Mouse (Mus musculus) CH12.LX (cell line): ENCODE results near the gene Vegfb.

Experiments
- CHD1 ChIP-seq: IDR thresholded peaks from 2 replicates; pipeline ENCODE4 v1.6.1; 2012; ENCODE audit warnings: low read depth, low read length, improper control_type of control experiment, inconsistent platforms
- CTCF ChIP-seq, 2 experiments: IDR thresholded peaks in 1 of 2; conservative IDR thresholded peaks in 1 of 2; 2 replicates each; pipeline ENCODE4 v1.5.1; 2011 to 2012; ENCODE audit warnings: low read depth in 2 of 2, low read length in 2 of 2, improper control_type of control experiment in 1 of 2, inconsistent platforms in 1 of 2, mild to moderate bottlenecking in 1 of 2, moderate library complexity in 1 of 2
- JUND ChIP-seq: conservative IDR thresholded peaks from 2 replicates; pipeline ENCODE4 v1.6.1; 2011; ENCODE audit warnings: low read depth, low read length, improper control_type of control experiment
- MAZ ChIP-seq: IDR thresholded peaks from 2 replicates; pipeline ENCODE4 v1.6.1; 2012; ENCODE audit warnings: low read depth, mild to moderate bottlenecking, inconsistent platforms, low read length, improper control_type of control experiment, moderate library complexity
- NELFE ChIP-seq: IDR thresholded peaks from 2 replicates; pipeline ENCODE4 v1.6.1; 2011; ENCODE audit warnings: low read depth, low read length, improper control_type of control experiment
- SIN3A ChIP-seq: IDR thresholded peaks from 2 replicates; pipeline ENCODE4 v1.6.1; 2012; ENCODE audit warnings: low read length, improper control_type of control experiment, inconsistent platforms
- UBTF ChIP-seq: IDR thresholded peaks from 2 replicates; pipeline ENCODE4 v1.6.1; 2012; ENCODE audit warnings: low read depth, mild to moderate bottlenecking, inconsistent platforms, low read length, improper control_type of control experiment, moderate library complexity
- USF1 ChIP-seq: IDR thresholded peaks from 2 replicates; pipeline ENCODE4 v1.6.1; 2014; ENCODE audit warnings: low read depth, mild to moderate bottlenecking, inconsistent platforms, low read length, improper control_type of control experiment
- ZC3H11A ChIP-seq: IDR thresholded peaks from 2 replicates; pipeline ENCODE4 v1.6.1; 2012; ENCODE audit warnings: low read depth, mild to moderate bottlenecking, inconsistent platforms, low read length, improper control_type of control experiment

DNA sequence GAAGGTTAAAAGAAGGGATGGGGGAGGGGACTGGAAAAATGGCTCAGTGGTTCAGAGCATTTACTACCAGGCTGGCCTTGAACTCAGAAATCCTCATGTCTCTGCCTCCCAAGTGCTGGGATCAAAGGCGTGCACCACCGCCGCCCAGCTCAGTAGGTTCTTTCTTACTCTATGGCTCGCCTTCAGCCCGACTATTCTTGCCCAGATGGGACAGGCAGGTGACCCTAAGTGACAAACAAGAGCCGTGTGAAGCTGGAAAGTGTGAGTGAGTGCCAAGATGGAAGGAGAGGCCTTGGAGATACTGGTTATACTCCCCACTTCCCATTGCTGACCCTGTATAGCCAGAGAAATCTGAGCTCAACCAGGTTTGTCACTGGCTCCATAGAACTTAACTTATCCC, 43.7 kb downstream of the Vegfb start:
- TF ChIP-seq CTCF (conservative IDR thresholded peaks at IDR 0.05 in 1 of 2, IDR thresholded peaks at IDR 0.05 in 1 of 2; ENCODE audit: low read depth in 2 of 2, low read length in 2 of 2): no peak
- TF ChIP-seq SIN3A: no peak
- TF ChIP-seq UBTF: no peak
- TF ChIP-seq ZC3H11A: no peak
- TF ChIP-seq NELFE: no peak
- no peak for TF ChIP-seq CHD1
- TF ChIP-seq JUND: no peak
- no peak for TF ChIP-seq USF1
- TF ChIP-seq MAZ: no peak
